Mouse (Mus musculus): ENCODE measurements around the gene Kcnk3. TPM values are rescaled to one million over a fixed set of nuclear protein-coding genes. Genes with fewer than 3 reads are reported as not detected.
A peak's percentile ranks its signal among the peaks of the same experiment; 100 is the strongest.

Kcnk3 gene
- polyA plus RNA-seq, 1 experiment from 2014 or later: 0.26 TPM

DNA sequence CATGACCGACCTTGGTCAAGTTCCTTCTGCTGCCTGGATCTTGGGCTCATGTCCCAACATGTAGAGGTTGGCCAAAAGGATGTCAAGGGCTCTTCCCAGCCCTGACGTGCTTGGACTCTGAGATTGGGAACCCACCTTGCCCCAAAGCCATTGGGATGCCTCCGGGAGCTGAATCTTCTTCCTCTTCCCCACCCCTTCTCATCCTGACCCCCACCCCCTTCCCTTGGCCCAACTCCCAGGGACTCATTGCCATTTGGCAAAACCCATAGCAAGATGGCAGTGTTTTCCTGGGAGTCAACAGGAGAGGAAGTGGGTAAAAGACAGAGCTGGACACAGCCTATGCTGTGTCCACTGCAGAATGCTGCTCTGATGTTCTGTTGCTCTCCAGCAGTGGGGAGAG, 1.6 kb downstream of the Kcnk3 start:
- TF ChIP-seq CTCF (IDR thresholded peaks at IDR 0.05; ENCODE audit: low read depth) (no peak), EP300 (IDR thresholded peaks at IDR 0.05; ENCODE audit: low read depth) (no peak)
- no peaks in the 10 kb centered on the region for H3K36me3 ChIP-seq (replicated peaks; ENCODE audit: insufficient read depth, low read length)
- H3K4me1 ChIP-seq (ENCODE audit: insufficient read depth): peaks cover 13% of the 10 kb centered on the region
- DNase-seq: no peak
- no peak for ATAC-seq
- H3K27me3 ChIP-seq (ENCODE audit: insufficient read depth, low read length): peaks cover 51% of the 10 kb centered on the region
- H3K9ac ChIP-seq (replicated peaks): no peak overlapping the region
- no peak overlapping the region for H3K27ac ChIP-seq (ENCODE audit: low read depth)
- H3K4me3 ChIP-seq (ENCODE audit: low read depth, low read length): no peak overlapping the region
- H3K9me3 ChIP-seq (ENCODE audit: low read length): no peaks in the 10 kb centered on the region
- no peak overlapping the region for H3K4me2 ChIP-seq (ENCODE audit: low read depth, low read length)
- 61% methylated on average over 3 of the region's 3 CpGs for WGBS (ENCODE audit: insufficient replicate concordance)

- no peaks in the 10 kb centered on the region for H3K9me3 ChIP-seq (ENCODE audit: low read length)
- H3K36me3 ChIP-seq (replicated peaks; ENCODE audit: insufficient read depth, low read length): no peaks in the 10 kb centered on the region
- no peak overlapping the region for H3K9ac ChIP-seq (replicated peaks)
- no peak for ATAC-seq
- H3K4me3 ChIP-seq (ENCODE audit: low read depth, low read length): no peak overlapping the region
- 48% methylated on average over 5 of the region's 5 CpGs for WGBS (ENCODE audit: insufficient replicate concordance)
- H3K27me3 ChIP-seq (ENCODE audit: insufficient read depth, low read length): peaks cover 49% of the 10 kb centered on the region
- TF ChIP-seq CTCF (IDR thresholded peaks at IDR 0.05; ENCODE audit: low read depth): no peak
- no peak for TF ChIP-seq EP300 (IDR thresholded peaks at IDR 0.05; ENCODE audit: low read depth)
- H3K27ac ChIP-seq (ENCODE audit: low read depth): no peak overlapping the region
- H3K4me2 ChIP-seq (ENCODE audit: low read depth, low read length): no peak overlapping the region
- H3K4me1 ChIP-seq (ENCODE audit: insufficient read depth): peaks cover 18% of the 10 kb centered on the region
- DNase-seq: no peak
These were observed 2.3 kb downstream of the Kcnk3 start for GRCm38 (mm10) chr5:30590231-30590630.

GRCm38 (mm10) chr5:30591205-30591731, 3.3 kb downstream of the Kcnk3 start:
- Histone ChIP-seq H3K4me1 (ENCODE audit: insufficient read depth) (peaks cover 20% of the 10 kb centered on the region), H3K36me3 (replicated peaks; ENCODE audit: insufficient read depth, low read length) (no peaks in the 10 kb centered on the region), H3K4me3 (ENCODE audit: low read depth, low read length) (no peak overlapping the region), H3K27ac (ENCODE audit: low read depth) (no peak overlapping the region), H3K9me3 (ENCODE audit: low read length) (no peaks in the 10 kb centered on the region), H3K27me3 (ENCODE audit: insufficient read depth, low read length) (peaks cover 43% of the 10 kb centered on the region), H3K9ac (replicated peaks) (no peak overlapping the region), H3K4me2 (ENCODE audit: low read depth, low read length) (no peak overlapping the region)
- TF ChIP-seq CTCF (IDR thresholded peaks at IDR 0.05; ENCODE audit: low read depth) (no peak), EP300 (IDR thresholded peaks at IDR 0.05; ENCODE audit: low read depth) (no peak)
- 39% methylated on average over 5 of the region's 5 CpGs for WGBS (ENCODE audit: insufficient replicate concordance)
- DNase-seq (no peak), ATAC-seq (no peak)

DNA sequence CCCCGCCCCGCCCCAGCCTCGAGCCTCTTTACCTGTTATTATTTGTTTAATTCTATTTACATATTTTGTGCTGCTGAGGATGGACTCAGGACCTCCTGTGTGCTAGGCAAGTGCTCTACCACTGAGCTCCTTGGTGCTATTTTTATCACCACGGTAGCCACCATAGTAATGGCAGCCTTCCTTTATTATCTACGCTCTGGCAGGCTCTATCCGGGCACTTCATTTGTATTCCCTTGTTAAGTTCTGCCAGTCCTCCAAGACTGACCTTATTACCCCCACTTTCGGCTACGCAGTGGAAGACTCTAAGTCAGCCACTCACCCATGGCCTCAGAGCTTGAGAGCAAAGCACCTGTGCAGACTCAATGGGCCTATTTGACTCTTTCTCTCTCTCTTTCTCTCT, 3.8 kb downstream of the Kcnk3 start:
- DNase-seq: no peak
- TF ChIP-seq EP300 (IDR thresholded peaks at IDR 0.05; ENCODE audit: low read depth) (no peak), CTCF (IDR thresholded peaks at IDR 0.05; ENCODE audit: low read depth) (no peak)
- Histone ChIP-seq H3K4me2 (ENCODE audit: low read depth, low read length) (no peak overlapping the region), H3K9ac (replicated peaks) (no peak overlapping the region), H3K4me3 (ENCODE audit: low read depth, low read length) (no peak overlapping the region), H3K4me1 (ENCODE audit: insufficient read depth) (peaks cover 20% of the 10 kb centered on the region), H3K36me3 (replicated peaks; ENCODE audit: insufficient read depth, low read length) (no peaks in the 10 kb centered on the region), H3K27me3 (ENCODE audit: insufficient read depth, low read length) (peaks cover 39% of the 10 kb centered on the region), H3K27ac (ENCODE audit: low read depth) (no peak overlapping the region), H3K9me3 (ENCODE audit: low read length) (no peaks in the 10 kb centered on the region)
- ATAC-seq: no peak
- WGBS (ENCODE audit: insufficient replicate concordance): 68% methylated on average over 8 of the region's 8 CpGs

DNA sequence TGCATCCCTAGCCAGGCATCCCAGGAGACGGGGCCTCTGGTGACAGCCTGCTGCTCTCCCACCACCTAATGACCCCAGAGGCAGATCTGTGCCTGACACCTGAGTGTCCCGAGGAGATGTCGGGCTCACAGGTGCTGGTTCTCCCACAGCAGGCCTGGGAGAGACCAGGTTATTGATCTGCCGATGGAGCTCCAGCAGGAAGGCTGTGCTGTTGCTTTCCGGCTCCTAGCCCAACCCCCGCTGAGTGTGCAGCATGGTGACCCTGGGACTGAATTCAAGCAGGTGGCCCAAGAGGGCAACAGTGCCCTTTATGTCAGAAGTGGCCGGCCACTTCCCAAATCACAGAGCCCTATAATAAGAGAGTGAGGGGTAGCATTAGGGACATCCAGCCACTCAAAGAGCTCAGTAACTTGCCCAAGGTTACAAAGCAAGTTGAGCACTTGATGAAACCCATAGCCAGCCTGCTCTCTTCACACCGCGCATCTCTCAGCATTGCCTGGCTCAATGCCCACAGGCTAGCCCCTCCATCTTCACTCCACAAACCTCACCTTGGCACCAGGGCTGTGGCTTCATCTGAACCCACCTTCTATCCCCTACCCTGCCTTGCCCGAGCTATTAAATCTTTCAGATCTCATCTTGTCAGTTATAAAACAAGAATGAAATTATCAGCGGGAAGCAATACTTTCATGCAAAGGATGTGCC, 4.5 kb downstream of the Kcnk3 start:
- ATAC-seq (no peak), DNase-seq (no peak)
- no peaks in the 10 kb centered on the region for H3K36me3 ChIP-seq (replicated peaks; ENCODE audit: insufficient read depth, low read length)
- H3K27ac ChIP-seq (ENCODE audit: low read depth): no peak overlapping the region
- H3K4me3 ChIP-seq (ENCODE audit: low read depth, low read length): no peak overlapping the region
- H3K27me3 ChIP-seq (ENCODE audit: insufficient read depth, low read length): peaks cover 33% of the 10 kb centered on the region
- 66% methylated on average over 11 of the region's 11 CpGs for WGBS (ENCODE audit: insufficient replicate concordance)
- H3K4me1 ChIP-seq (ENCODE audit: insufficient read depth): peaks cover 20% of the 10 kb centered on the region
- TF ChIP-seq EP300 (IDR thresholded peaks at IDR 0.05; ENCODE audit: low read depth): no peak
- TF ChIP-seq CTCF (IDR thresholded peaks at IDR 0.05; ENCODE audit: low read depth): no peak
- H3K9ac ChIP-seq (replicated peaks): no peak overlapping the region
- H3K4me2 ChIP-seq (ENCODE audit: low read depth, low read length): no peak overlapping the region
- H3K9me3 ChIP-seq (ENCODE audit: low read length): no peaks in the 10 kb centered on the region

DNA sequence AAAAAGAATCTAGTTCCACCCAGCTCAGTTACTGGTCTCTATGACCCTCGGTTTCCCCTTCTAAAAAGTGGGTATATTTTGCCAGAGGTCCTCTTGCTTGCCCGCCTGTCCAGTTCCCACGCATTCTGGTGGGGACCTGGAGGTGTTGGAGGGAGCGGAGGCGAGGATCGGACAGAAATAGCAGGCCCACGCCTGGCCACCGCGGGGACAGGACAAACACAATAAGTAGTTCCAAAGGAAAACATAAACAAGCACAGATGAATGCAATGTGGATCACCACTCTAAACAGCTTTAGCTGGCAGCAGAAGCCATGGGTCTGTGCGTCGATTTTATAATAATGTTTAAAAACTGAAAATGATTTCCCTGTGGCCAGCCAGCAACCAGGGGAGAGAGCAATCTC, 5.4 kb downstream of the Kcnk3 start:
- WGBS (ENCODE audit: insufficient replicate concordance): 69% methylated on average over 11 of the region's 11 CpGs

More for the DNA sequence above, 5.4 kb downstream of the Kcnk3 start:
- TF ChIP-seq CTCF (IDR thresholded peaks at IDR 0.05; ENCODE audit: low read depth): no peak
- no peak for TF ChIP-seq EP300 (IDR thresholded peaks at IDR 0.05; ENCODE audit: low read depth)
- Histone ChIP-seq H3K4me1 (ENCODE audit: insufficient read depth) (peaks cover 17% of the 10 kb centered on the region), H3K36me3 (replicated peaks; ENCODE audit: insufficient read depth, low read length) (no peaks in the 10 kb centered on the region), H3K27ac (ENCODE audit: low read depth) (0 out of 2 replicates have a peak overlapping the region, but pooled peaks have one; percentile 12), H3K4me2 (ENCODE audit: low read depth, low read length) (no peak overlapping the region), H3K4me3 (ENCODE audit: low read depth, low read length) (no peak overlapping the region), H3K27me3 (ENCODE audit: insufficient read depth, low read length) (peaks cover 26% of the 10 kb centered on the region), H3K9me3 (ENCODE audit: low read length) (no peaks in the 10 kb centered on the region), H3K9ac (replicated peaks) (no peak overlapping the region)
- DNase-seq: no peak
- ATAC-seq: no peak

All from liver, postnatal 0 days (tissue).